Mouse (Mus musculus) spleen, adult 2 months (tissue): Measurements from ENCODE around the gene Etv6. TPM values are rescaled to one million over a fixed set of nuclear protein-coding genes. Genes with fewer than 3 reads are reported as not detected.

Experiments
- DNase-seq, 2 experiments: peaks; one replicate each; pipeline versions ENCODE4 v3.0.0 to v3.0.0-alpha.2; 2012 to 2021; ENCODE audit warnings: low spot score in 2 of 2, low read depth in 1 of 2
- H3K27ac ChIP-seq: fragments of 200-500 bp; 2 replicates; pipeline ENCODE4 v1.5.1; 2012; ENCODE audit warnings: low read length, inconsistent platforms; ENCODE audit not compliant: insufficient read depth
- H3K27me3 ChIP-seq: fragments of 200-500 bp; 2 replicates; pipeline ENCODE4 v1.6.1; 2012; ENCODE audit warnings: mild to moderate bottlenecking, moderate library complexity, low read length, inconsistent platforms; ENCODE audit not compliant: control insufficient read depth, insufficient read depth
- H3K36me3 ChIP-seq: fragments of 200-500 bp; 2 replicates; pipeline ENCODE4 v1.6.1; 2012; ENCODE audit warnings: mild to moderate bottlenecking, low read length, inconsistent platforms; ENCODE audit not compliant: control insufficient read depth, insufficient read depth
- H3K4me1 ChIP-seq: fragments of 200-500 bp; 2 replicates; pipeline ENCODE4 v1.6.1; 2011; ENCODE audit warnings: inconsistent platforms; ENCODE audit not compliant: control insufficient read depth, insufficient read depth, insufficient read length
- H3K4me3 ChIP-seq: fragments of 200-500 bp; 2 replicates; pipeline ENCODE4 v1.5.1; 2011; ENCODE audit warnings: mild to moderate bottlenecking, inconsistent platforms; ENCODE audit not compliant: insufficient read depth, insufficient read length; ENCODE audit errors: extremely low read depth
- CTCF ChIP-seq: fragments of 200-500 bp; IDR thresholded peaks from 2 replicates; pipeline ENCODE4 v1.5.1; 2011; ENCODE audit warnings: mild to moderate bottlenecking, inconsistent platforms; ENCODE audit not compliant: insufficient read depth, insufficient read length, insufficient replicate concordance; ENCODE audit errors: extremely low read depth
- POLR2A ChIP-seq: fragments of 200-500 bp; IDR thresholded peaks from 2 replicates; pipeline ENCODE4 v1.6.1; 2011; ENCODE audit warnings: low read depth, low read length, inconsistent platforms
- WGBS: fragments of 180-500 bp; shearing (Covaris S2); methylation state at CpG from one replicate; pipeline ENCODE4 v1.1.7; 2018; 5-methylcytosine and 5-hydroxymethylcytosine counted together
- polyA plus RNA-seq: library from polyadenylated mRNA; depleted of rRNA; stranded (reverse); fragments of >200 nt; gene quantifications from 2 replicates; pipeline ENCODE4 v1.2.3, GENCODE M21; 2012

Gene Etv6
- polyA plus RNA-seq, 1 experiment: 21.6 TPM

DNA sequence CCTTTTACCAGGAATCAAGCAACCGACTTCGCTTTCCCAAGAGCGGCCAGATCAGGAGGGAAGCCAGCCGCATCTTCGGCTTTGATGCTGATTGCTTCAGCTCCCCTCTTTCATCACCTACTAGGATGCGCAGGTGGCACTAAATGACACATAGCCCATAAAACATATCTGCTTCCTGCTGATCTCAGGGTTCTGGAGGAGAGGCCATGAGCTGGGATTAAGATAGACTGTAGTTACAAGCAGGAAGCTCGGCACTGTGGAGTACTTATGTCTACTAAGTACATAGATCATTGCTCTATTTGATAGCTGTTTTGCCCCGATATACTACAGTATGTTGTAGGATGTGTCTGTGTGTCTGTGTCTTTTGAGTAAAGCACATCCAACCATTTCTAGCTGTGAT lies 68.0 kb downstream of the Etv6 start:
- DNase-seq: no peak
- Histone ChIP-seq H3K27me3 (no peaks in the 10 kb centered on the region), H3K4me1 (no peaks in the 10 kb centered on the region; the same call in 1 of the 2 replicates), H3K36me3 (no peaks in the 10 kb centered on the region), H3K4me3 (no peak overlapping the region), H3K27ac (no peak overlapping the region)
- TF ChIP-seq POLR2A (no peak), CTCF (no peak)
- WGBS: 95% methylated on average over 8 of the region's 8 CpGs

DNA sequence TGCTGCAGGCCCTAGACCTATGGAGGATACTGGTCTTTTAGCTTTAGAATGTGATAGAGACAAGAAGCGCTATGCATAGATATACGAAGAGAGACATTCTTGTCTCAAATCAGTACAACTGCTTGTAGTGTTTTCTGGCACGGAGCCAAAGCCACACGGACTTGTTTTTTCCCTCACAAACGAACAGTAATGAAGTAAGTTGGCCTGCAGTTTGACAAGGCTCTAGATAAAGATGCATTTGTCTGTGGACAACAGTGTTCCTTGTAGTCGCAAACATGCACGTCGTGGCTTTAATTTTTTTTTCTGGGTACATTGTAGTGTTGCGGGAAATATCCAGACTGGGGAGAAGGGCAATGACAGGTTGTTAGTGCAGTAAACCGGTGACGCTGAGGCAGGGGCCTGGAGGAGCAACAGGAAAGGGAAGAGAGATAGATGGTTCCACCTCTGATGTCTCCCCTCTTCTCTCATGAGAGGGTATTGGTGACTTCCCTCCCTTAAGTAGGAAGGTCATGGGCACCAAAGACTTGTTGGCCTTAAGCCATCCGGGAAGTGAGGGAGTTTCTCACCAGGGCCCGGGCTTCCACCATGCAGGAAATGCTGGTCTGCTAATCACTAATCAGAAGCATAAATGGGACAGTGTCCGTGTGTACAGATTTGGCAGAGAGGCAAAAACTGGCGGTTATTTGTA lies 70.2 kb downstream of the Etv6 start:
- 45% methylated on average over 15 of the region's 15 CpGs for WGBS
- TF ChIP-seq CTCF (no peak), POLR2A (no peak)
- Histone ChIP-seq H3K27ac (no peak overlapping the region), H3K36me3 (no peaks in the 10 kb centered on the region), H3K27me3 (no peaks in the 10 kb centered on the region), H3K4me3 (no peak overlapping the region), H3K4me1 (no peaks in the 10 kb centered on the region; the same call in 1 of the 2 replicates)
- peak in 1 of 2 experiments; percentile 7 for DNase-seq

DNA sequence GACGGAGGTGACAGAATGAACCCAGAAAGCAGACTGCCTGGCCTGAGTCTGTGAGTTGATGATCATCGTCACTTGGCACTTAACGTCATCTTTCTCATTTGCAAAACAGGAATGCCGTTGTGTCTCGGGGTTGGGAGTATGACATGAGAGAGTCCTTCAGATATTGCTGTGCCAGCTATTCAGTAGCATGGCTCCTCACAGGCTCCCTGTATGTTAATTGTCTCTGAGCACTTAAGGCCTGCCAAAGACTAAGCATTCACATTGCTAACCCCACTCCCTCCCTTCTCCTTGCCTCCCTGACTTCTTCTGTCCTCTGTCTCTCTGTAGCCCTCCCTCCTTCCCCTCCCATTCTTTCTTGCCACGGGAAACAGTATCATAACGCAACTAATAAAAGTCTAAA lies 72.2 kb downstream of the Etv6 start:
- no peak for DNase-seq
- no peak overlapping the region for H3K27ac ChIP-seq
- no peaks in the 10 kb centered on the region for H3K27me3 ChIP-seq
- H3K4me3 ChIP-seq: no peak overlapping the region
- TF ChIP-seq CTCF (no peak), POLR2A (no peak)
- no peaks in the 10 kb centered on the region for H3K36me3 ChIP-seq
- WGBS: 90% methylated on average over 7 of the region's 7 CpGs
- H3K4me1 ChIP-seq: no peaks in the 10 kb centered on the region; the same call in 1 of the 2 replicates

DNA sequence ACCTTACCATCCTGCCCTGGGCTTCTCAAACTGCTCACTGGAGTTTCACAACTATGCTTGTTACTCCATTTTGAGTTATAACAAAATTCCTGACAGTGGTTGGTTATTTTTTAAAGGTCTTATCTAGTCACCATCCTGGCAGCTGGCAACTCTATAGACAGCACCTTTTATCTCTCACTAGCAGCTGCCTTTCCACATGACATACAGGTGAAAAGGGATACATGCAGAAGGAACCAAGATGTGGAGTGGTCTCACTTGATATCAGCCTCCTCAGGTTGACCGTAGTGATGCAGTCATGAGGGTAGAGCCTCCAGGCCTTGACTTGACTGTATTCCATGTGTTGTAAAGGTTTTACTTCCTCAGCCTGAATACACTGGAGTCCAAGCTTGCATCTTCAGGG lies 74.2 kb downstream of the Etv6 start:
- no peaks in the 10 kb centered on the region; the same call in 1 of the 2 replicates for H3K4me1 ChIP-seq
- H3K27ac ChIP-seq: no peak overlapping the region
- no peaks in the 10 kb centered on the region for H3K36me3 ChIP-seq
- no peak for DNase-seq
- 95% methylated on average over 1 of the region's 1 CpGs for WGBS
- H3K27me3 ChIP-seq: no peaks in the 10 kb centered on the region
- no peak for TF ChIP-seq POLR2A
- no peak overlapping the region for H3K4me3 ChIP-seq

DNA sequence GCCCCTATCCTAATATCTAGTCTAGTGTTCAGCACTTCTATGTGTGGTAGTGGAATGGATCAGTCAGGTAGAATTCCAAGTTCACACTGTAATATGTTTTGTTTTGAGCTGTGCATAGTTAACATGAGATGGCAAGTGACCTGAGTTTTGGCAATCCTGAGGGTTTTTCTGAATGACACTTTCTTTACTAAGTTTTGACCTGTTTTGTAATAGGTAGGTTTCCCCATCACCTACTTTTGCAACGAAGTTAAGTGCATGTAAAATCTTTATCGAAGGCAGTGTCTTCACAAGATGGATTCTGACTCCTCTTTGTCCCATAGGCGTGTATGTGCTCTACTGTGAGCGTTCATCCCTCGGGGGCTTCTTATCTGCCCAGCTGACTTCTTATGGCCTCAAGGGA lies 74.7 kb downstream of the Etv6 start:
- 87% methylated on average over 5 of the region's 5 CpGs for WGBS
- Histone ChIP-seq H3K4me1 (peaks cover 5% of the 10 kb centered on the region; the same call in 1 of the 2 replicates), H3K27ac (no peak overlapping the region), H3K36me3 (no peaks in the 10 kb centered on the region), H3K4me3 (no peak overlapping the region), H3K27me3 (no peaks in the 10 kb centered on the region)
- TF ChIP-seq POLR2A: no peak
- no peak for TF ChIP-seq CTCF
- DNase-seq: no peak

DNA sequence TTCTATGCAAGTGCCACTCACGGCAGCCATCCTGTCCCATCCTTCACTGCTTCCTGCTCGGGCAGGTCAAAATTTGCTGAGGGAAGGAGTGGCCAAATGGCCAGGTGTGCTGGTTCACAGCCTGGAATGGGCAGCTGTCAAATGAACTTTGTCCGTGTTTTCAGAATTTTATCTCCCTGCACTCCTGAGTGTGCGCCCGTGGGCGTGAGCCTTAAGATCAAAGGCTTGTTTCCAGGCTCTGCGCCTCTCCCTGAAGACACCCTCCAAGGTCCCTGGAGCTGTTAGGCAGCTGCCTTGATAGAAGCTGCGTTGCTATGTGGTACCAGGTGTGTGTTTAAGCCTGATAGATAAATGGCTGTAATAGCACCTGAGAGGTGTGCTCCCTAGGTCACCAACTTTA lies 76.1 kb downstream of the Etv6 start:
- H3K4me1 ChIP-seq: peaks cover 11% of the 10 kb centered on the region; the same call in 1 of the 2 replicates
- DNase-seq: no peak
- no peaks in the 10 kb centered on the region for H3K36me3 ChIP-seq
- 89% methylated on average over 8 of the region's 8 CpGs for WGBS
- no peak overlapping the region for H3K4me3 ChIP-seq
- no peaks in the 10 kb centered on the region for H3K27me3 ChIP-seq
- TF ChIP-seq CTCF (no peak), POLR2A (no peak)
- no peak overlapping the region for H3K27ac ChIP-seq

DNA sequence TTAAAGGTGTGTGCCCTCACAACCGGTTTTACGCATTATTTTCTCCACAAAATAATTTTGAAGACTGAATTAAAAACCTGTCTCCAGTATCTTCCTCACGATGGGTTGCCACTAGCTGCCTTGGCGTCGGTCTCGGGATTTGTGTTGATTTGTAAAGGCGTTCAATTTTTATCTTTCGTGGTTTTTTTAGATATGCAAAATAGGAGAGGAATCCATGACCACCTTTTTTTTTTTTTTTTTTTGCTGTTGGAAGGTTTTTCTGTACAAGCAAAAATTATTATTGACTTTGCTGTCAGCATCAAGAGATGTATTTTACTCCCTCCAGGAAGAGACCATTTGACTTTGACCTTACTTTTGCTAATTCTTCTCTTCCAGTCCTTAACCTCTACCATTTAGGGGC lies 77.3 kb downstream of the Etv6 start:
- Histone ChIP-seq H3K27me3 (no peaks in the 10 kb centered on the region), H3K4me1 (peaks cover 11% of the 10 kb centered on the region; the same call in 1 of the 2 replicates), H3K36me3 (no peaks in the 10 kb centered on the region), H3K27ac (no peak overlapping the region), H3K4me3 (no peak overlapping the region)
- 79% methylated on average over 8 of the region's 8 CpGs for WGBS
- DNase-seq: no peak
- TF ChIP-seq POLR2A (no peak), CTCF (no peak)
